Comparison of ENCODE assay signal across 8 mouse cellular contexts in the genomic region with DNA sequence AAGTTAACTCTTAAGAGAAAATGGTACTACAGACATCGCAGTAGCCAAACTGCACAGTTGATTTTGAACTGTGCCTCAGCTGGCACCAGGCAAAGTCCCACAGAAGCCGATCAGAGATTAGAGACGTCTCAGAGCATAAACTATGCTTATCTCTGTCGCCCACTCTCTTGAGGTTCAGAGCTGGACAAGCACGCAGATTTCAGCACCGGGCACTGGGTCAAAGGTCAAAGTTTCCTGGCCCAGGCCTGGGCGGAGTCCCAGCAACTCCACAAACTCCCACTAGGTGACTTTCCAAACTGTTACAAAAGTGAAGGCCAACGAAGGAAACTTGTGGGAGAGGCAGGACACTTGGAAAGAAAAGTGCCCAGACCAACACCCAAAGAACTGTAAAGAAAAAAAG. TPM values are rescaled to one million over a fixed set of nuclear protein-coding genes. Genes with fewer than 3 reads are reported as not detected.
DNase-seq lines count a peak whose midpoint lies in the region; ATAC-seq and TF ChIP-seq lines count a peak whose summit lies in the region.

No protein-coding gene starts in this region.

- H3K9ac ChIP-seq in embryonic facial prominence, embryonic 14.5 days (ENCODE audit: low read depth, low read length): peak overlapping the region; percentile 75
- H3K9ac ChIP-seq in heart, postnatal 0 days (replicated peaks; ENCODE audit: low read depth, low read length): peak overlapping the region; percentile 71
- peak overlapping the region; percentile 59 for H3K9ac ChIP-seq in stomach, embryonic 14.5 days (replicated peaks; ENCODE audit: low read depth, low read length)

- peak overlapping the region; percentile 81; the same call in 1 of the 2 replicates for H3K27ac ChIP-seq in embryonic facial prominence, embryonic 14.5 days (replicated peaks; ENCODE audit: low read depth, low read length)
- peak overlapping the region; percentile 90 for H3K27ac ChIP-seq in heart, postnatal 0 days (ENCODE audit: low read depth)
- H3K27ac ChIP-seq in stomach, embryonic 14.5 days (ENCODE audit: low read length): peak overlapping the region; percentile 74; the same call in 1 of the 2 replicates
- H3K27ac ChIP-seq in cerebellum, adult 2 months (ENCODE audit: insufficient read depth, low read length): no peak overlapping the region

- H3K4me1 ChIP-seq in embryonic facial prominence, embryonic 14.5 days (ENCODE audit: control insufficient read depth, insufficient read depth, low read length): peaks cover 12% of the 10 kb centered on the region; the same call in 1 of the 2 replicates
- peaks cover 27% of the 10 kb centered on the region for H3K4me1 ChIP-seq in heart, postnatal 0 days (ENCODE audit: control insufficient read depth, insufficient read depth)
- H3K4me1 ChIP-seq in megakaryocyte, embryonic 14.5 days: peaks cover 26% of the 10 kb centered on the region
- peaks cover 10% of the 10 kb centered on the region; the same call in 1 of the 2 replicates for H3K4me1 ChIP-seq in stomach, embryonic 14.5 days (ENCODE audit: control insufficient read depth, insufficient read depth, low read length)
- no peaks in the 10 kb centered on the region for H3K4me1 ChIP-seq in cerebellum, adult 2 months (ENCODE audit: control insufficient read depth, insufficient read depth, low read length)

- WGBS in embryonic facial prominence, embryonic 14.5 days: 7% methylated on average over 8 of the region's 8 CpGs
- 2% methylated on average over 8 of the region's 8 CpGs for WGBS in heart, postnatal 0 days
- WGBS in stomach, embryonic 14.5 days: 6% methylated on average over 8 of the region's 8 CpGs
- WGBS in cerebellum, adult 2 months: 14% methylated on average over 8 of the region's 8 CpGs

- no peak for TF ChIP-seq EP300 in heart, postnatal 0 days (IDR thresholded peaks at IDR 0.05; ENCODE audit: low read depth)

- no peaks in the 10 kb centered on the region for H3K9me3 ChIP-seq in embryonic facial prominence, embryonic 14.5 days (ENCODE audit: control insufficient read depth, low read length)
- H3K9me3 ChIP-seq in heart, postnatal 0 days (replicated peaks; ENCODE audit: control insufficient read depth, low read length): no peaks in the 10 kb centered on the region
- 0 out of 2 replicates have a peak, but pooled peaks cover 4% of the 10 kb centered on the region for H3K9me3 ChIP-seq in megakaryocyte, embryonic 14.5 days
- H3K9me3 ChIP-seq in stomach, embryonic 14.5 days (ENCODE audit: control insufficient read depth, low read depth, low read length): no peaks in the 10 kb centered on the region

- H3K4me3 ChIP-seq in embryonic facial prominence, embryonic 14.5 days (ENCODE audit: low read depth, low read length): peak overlapping the region; percentile 86
- H3K4me3 ChIP-seq in heart, postnatal 0 days (ENCODE audit: low read depth, low read length): peak overlapping the region; percentile 77
- H3K4me3 ChIP-seq in megakaryocyte, embryonic 14.5 days (replicated peaks): peak overlapping the region; percentile 97
- H3K4me3 ChIP-seq in stomach, embryonic 14.5 days (ENCODE audit: low read depth, low read length): peak overlapping the region; percentile 72
- H3K4me3 ChIP-seq in cerebellum, adult 2 months (replicated peaks; ENCODE audit: insufficient read depth, low read depth, low read length): no peak overlapping the region

- no peak for TF ChIP-seq POLR2A in cerebellum, adult 2 months (IDR thresholded peaks at IDR 0.05; ENCODE audit: borderline replicate concordance, insufficient read depth, low read length)

- DNase-seq in ovary, adult 18-20 months (ENCODE audit: low spot score): peak; percentile 30
- no peak for DNase-seq in ovary, postnatal 10 days (ENCODE audit: low spot score)
- DNase-seq in embryonic facial prominence, embryonic 14.5 days (ENCODE audit: low spot score): peak; percentile 31
- DNase-seq in heart, postnatal 0 days (ENCODE audit: low spot score): peak; percentile 80
- DNase-seq in kidney, postnatal 25 days: peak; percentile 87 to 91
- no peak for DNase-seq in cerebellum, adult 2 months

- H3K36me3 ChIP-seq in embryonic facial prominence, embryonic 14.5 days (ENCODE audit: control insufficient read depth, insufficient read depth, low read length): peaks cover 5% of the 10 kb centered on the region; the same call in 1 of the 2 replicates
- no peaks in the 10 kb centered on the region for H3K36me3 ChIP-seq in heart, postnatal 0 days (replicated peaks; ENCODE audit: control insufficient read depth, insufficient read depth, low read length)
- H3K36me3 ChIP-seq in megakaryocyte, embryonic 14.5 days (replicated peaks; ENCODE audit: low read length): peaks cover 11% of the 10 kb centered on the region
- H3K36me3 ChIP-seq in stomach, embryonic 14.5 days (ENCODE audit: control insufficient read depth, insufficient read depth, low read length): no peaks in the 10 kb centered on the region

- ATAC-seq in embryonic facial prominence, embryonic 14.5 days (ENCODE audit: low read depth): peak; percentile 21; the same call in 1 of the 2 replicates
- ATAC-seq in heart, postnatal 0 days (ENCODE audit: insufficient read depth, low read depth): peak; percentile 67
- peak; percentile 63 for ATAC-seq in stomach, embryonic 14.5 days (ENCODE audit: insufficient number of reproducible peaks, insufficient read depth, low FRiP score, low read depth)

- peak overlapping the region; percentile 62 for H3K4me2 ChIP-seq in embryonic facial prominence, embryonic 14.5 days (ENCODE audit: low read depth, low read length)
- peak overlapping the region; percentile 71 for H3K4me2 ChIP-seq in heart, postnatal 0 days (ENCODE audit: low read depth, low read length)
- H3K4me2 ChIP-seq in stomach, embryonic 14.5 days (replicated peaks; ENCODE audit: low read depth, low read length): peak overlapping the region; percentile 64

- TF ChIP-seq CTCF in heart, postnatal 0 days (IDR thresholded peaks at IDR 0.05; ENCODE audit: low read depth): no peak; the same call in 1 of the 2 replicates
- no peak for TF ChIP-seq CTCF in cerebellum, adult 2 months (IDR thresholded peaks at IDR 0.05; ENCODE audit: borderline replicate concordance, insufficient read depth, low read depth, low read length)

- H3K27me3 ChIP-seq in embryonic facial prominence, embryonic 14.5 days (replicated peaks; ENCODE audit: control insufficient read depth, insufficient read depth, low read length): no peaks in the 10 kb centered on the region
- H3K27me3 ChIP-seq in heart, postnatal 0 days (ENCODE audit: control insufficient read depth, insufficient read depth, low read length): no peaks in the 10 kb centered on the region
- no peaks in the 10 kb centered on the region for H3K27me3 ChIP-seq in megakaryocyte, embryonic 14.5 days (replicated peaks)
- H3K27me3 ChIP-seq in stomach, embryonic 14.5 days (ENCODE audit: control insufficient read depth, insufficient read depth, low read length): no peaks in the 10 kb centered on the region
- H3K27me3 ChIP-seq in cerebellum, adult 2 months (ENCODE audit: control insufficient read depth, insufficient read depth, low read length): no peaks in the 10 kb centered on the region

RNA-seq across cellular contexts. Expression of gene Hadh, which starts 0.7 kb away (rescaled TPM):
- polyA plus RNA-seq in embryonic facial prominence, embryonic 14.5 days (2014; fragmentation: Nextera tagmentation; extraction: Ambion mirVana): 110 and 112 TPM in 2 replicates
- total RNA-seq in heart, postnatal 0 days (2014; rRNA removed; ENCODE audit: low replicate concordance): 237 and 275 TPM in 2 replicates
- polyA plus RNA-seq in heart, postnatal 0 days (2015; fragmentation: Nextera tagmentation; extraction: Ambion mirVana): 433 and 464 TPM in 2 replicates
- 6.1 and 16.7 TPM in 2 replicates for polyA plus RNA-seq in megakaryocyte, embryonic 14.5 days (2012; ENCODE audit: insufficient read depth, low replicate concordance)
- 139 and 146 TPM in 2 replicates for polyA plus RNA-seq in stomach, embryonic 14.5 days (2014; fragmentation: Nextera tagmentation; extraction: Ambion mirVana)
- 39.6 and 40.5 TPM in 2 replicates for polyA plus RNA-seq in cerebellum, adult 2 months (2012; rRNA removed)

RNA-seq across cellular contexts. Expression of gene Cyp2u1, which starts 31.9 kb away (rescaled TPM):
- polyA plus RNA-seq in embryonic facial prominence, embryonic 14.5 days (2014; fragmentation: Nextera tagmentation; extraction: Ambion mirVana): 2.0 and 2.4 TPM in 2 replicates
- total RNA-seq in heart, postnatal 0 days (2014; rRNA removed; ENCODE audit: low replicate concordance): 18.4 and 47.2 TPM in 2 replicates
- 20.0 and 21.4 TPM in 2 replicates for polyA plus RNA-seq in heart, postnatal 0 days (2015; fragmentation: Nextera tagmentation; extraction: Ambion mirVana)
- polyA plus RNA-seq in megakaryocyte, embryonic 14.5 days (2012; ENCODE audit: insufficient read depth, low replicate concordance): not detected in 2 replicates
- 2.3 and 3.0 TPM in 2 replicates for polyA plus RNA-seq in stomach, embryonic 14.5 days (2014; fragmentation: Nextera tagmentation; extraction: Ambion mirVana)
- 13.1 and 13.8 TPM in 2 replicates for polyA plus RNA-seq in cerebellum, adult 2 months (2012; rRNA removed)

Comparison
In these comparisons a context has a peak if more than half of its experiments do, and no peak if none do; other contexts are left out.
1. DNase-seq: peak in ovary, adult 18-20 months (single experiment), embryonic facial prominence, embryonic 14.5 days (single experiment), heart, postnatal 0 days (single experiment) and kidney, postnatal 25 days (2 of 2); none in ovary, postnatal 10 days (single experiment) and cerebellum, adult 2 months (0 of 2).
2. Peak in every context shown above with its lines, with median percentiles within 50 percentile points of each other: ATAC-seq, H3K4me2 ChIP-seq and H3K9ac ChIP-seq.